Mouse (Mus musculus) forebrain, embryonic 12.5 days (tissue): ENCODE measurements around the gene Ndufa3. TPM values are rescaled to one million over a fixed set of nuclear protein-coding genes. Genes with fewer than 3 reads are reported as not detected.
A peak's percentile ranks its signal among the peaks of the same experiment; 100 is the strongest.
"Not testable (repeated sequence)": the region's sequence is repeated elsewhere in the genome, so short reads cannot be mapped to it uniquely, and the experiment has no call there.

Experiments
- ATAC-seq: fragments of 200-750 bp; cut with Nextera tagmentation; 2 replicates; pipeline ENCODE4 v1.8.0; 2017; ENCODE audit warnings: moderate TSS enrichment; ENCODE audit not compliant: low FRiP score
- H3K27ac ChIP-seq: fragments of 300-500 bp; sonication (generic); 2 replicates; pipeline ENCODE4 v1.5.1; 2016; ENCODE audit warnings: mild to moderate bottlenecking
- H3K27me3 ChIP-seq: fragments of 300-500 bp; sonication (generic); 2 replicates; pipeline ENCODE4 v1.6.1; 2016; ENCODE audit warnings: mild to moderate bottlenecking
- H3K36me3 ChIP-seq: fragments of 300-500 bp; sonication (generic); replicated peaks from 2 replicates; pipeline ENCODE4 v1.6.1; 2016; ENCODE audit warnings: mild to moderate bottlenecking
- H3K4me1 ChIP-seq: fragments of 300-500 bp; sonication (generic); 2 replicates; pipeline ENCODE4 v1.6.1; 2016
- H3K4me2 ChIP-seq: fragments of 300-500 bp; sonication (generic); 2 replicates; pipeline ENCODE4 v1.6.1; 2016; ENCODE audit warnings: mild to moderate bottlenecking, moderate library complexity
- H3K4me3 ChIP-seq: fragments of 300-500 bp; sonication (generic); replicated peaks from 2 replicates; pipeline ENCODE4 v1.5.1; 2016; ENCODE audit warnings: mild to moderate bottlenecking
- H3K9ac ChIP-seq: fragments of 300-500 bp; sonication (generic); 2 replicates; pipeline ENCODE4 v1.6.1; 2016; ENCODE audit warnings: mild to moderate bottlenecking
- H3K9me3 ChIP-seq: fragments of 300-500 bp; sonication (generic); 2 replicates; pipeline ENCODE4 v1.6.1; 2016
- WGBS: fragments of 180-500 bp; shearing (Covaris S2); methylation state at CpG from one replicate; pipeline ENCODE4 v1.1.7; 2016; 5-methylcytosine and 5-hydroxymethylcytosine counted together
- polyA plus RNA-seq: library from polyadenylated mRNA; unstranded; fragments of >200 nt; fragmentation: Nextera tagmentation; extraction: Ambion mirVana; gene quantifications from 2 replicates; pipeline ENCODE4 v1.2.1, GENCODE M21; 2016

Gene Ndufa3
- 304 and 322 TPM in 2 replicates for polyA plus RNA-seq

DNA sequence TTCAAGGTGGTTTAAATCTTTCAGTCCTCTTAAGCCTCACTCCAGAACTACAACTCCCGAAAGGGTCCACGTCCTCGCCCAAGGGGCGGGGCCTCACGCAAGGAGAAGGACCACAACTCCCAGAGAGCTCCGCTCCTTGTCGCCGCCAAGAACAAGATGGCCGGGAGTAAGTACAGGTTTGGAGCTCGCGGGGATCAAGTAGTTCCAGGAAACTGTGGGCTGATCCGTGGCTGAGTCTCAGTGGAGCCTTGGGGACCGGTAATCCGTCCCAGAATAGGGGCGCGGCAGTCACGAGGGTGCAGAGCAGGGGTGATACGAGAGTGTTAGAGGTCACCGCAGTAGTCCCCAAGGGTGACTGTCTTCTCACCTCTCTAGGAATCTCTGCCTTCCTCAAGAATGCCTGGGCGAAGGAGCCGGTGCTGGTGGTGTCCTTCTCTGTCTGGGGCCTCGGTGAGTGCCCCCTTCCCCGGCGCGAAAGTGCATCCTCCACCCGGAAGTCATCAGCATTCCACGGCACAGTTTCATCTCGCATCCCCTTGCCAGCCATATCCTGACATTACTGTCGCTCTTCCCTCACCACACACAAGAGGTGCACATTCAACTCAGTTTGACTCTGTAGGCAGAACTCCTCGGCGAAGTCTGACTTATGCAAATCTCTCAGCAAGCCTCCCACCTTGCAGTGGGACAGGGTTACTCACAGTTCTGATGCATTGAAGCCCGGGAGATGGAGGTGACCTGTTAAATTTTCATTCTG is at the start of gene Ndufa3:
Gene Ndufa3, plus strand, starts transcription at position 132 of the 754 bp plus-strand sequence.
- Histone ChIP-seq H3K4me1 (peaks cover 11% of the 10 kb centered on the region), H3K9me3 (no peaks in the 10 kb centered on the region), H3K4me2 (peak within 1 kb of the TSS; percentile 76), H3K36me3 (peaks cover 28% of the 10 kb centered on the region), H3K27ac (peak within 1 kb of the TSS; percentile 42; the same call in 1 of the 2 replicates), H3K4me3 (peak within 1 kb of the TSS; percentile 79), H3K27me3 (no peaks in the 10 kb centered on the region), H3K9ac (peak within 1 kb of the TSS; percentile 81)
- ATAC-seq: peak; percentile 96
- 2% methylated on average over 32 of the region's 32 CpGs for WGBS

DNA sequence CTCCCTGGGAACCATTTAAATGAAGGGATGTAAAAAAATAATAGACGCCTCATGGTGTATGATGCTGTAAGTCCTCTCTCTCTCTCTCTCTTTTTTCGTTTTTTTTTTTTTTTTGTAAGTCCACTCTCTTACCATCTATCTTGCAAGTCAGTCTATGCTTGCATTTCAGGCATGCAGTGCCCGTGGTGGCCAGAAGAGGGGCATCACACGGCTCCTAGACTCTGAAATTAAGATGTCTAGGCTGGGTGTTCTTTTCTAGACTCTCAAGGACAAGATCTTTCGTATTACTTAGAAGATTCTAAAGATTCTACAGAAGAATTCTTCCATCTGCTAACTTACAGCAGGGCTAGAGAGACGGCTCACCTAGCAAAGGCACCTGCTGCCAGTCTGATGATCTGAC is 47.4 kb upstream of the Ndufa3 start:
- H3K9ac ChIP-seq: no peak overlapping the region
- ATAC-seq: no peak
- 66% methylated on average over 6 of the region's 6 CpGs for WGBS

DNA sequence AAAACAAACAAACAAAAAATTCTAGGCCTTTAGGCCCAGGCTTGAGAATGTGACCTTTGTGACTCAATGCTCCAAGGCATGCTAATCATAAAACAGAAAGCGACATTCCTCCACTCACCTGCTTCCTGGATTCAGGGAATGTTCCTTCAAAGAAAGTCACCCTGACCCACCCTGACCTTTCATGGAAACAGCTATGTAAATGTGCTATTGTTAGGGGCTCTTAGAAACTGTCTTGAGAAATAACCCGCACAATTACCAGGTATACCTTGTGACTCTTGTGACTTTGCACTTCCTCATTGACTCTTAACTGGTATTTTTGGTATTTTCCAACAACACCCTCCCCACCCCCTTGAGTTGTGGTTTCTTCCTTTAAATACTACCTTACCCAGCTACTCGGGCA is 46.6 kb upstream of the Ndufa3 start:
- H3K9me3 ChIP-seq, H3K4me2 ChIP-seq, ATAC-seq, H3K27ac ChIP-seq, H3K4me3 ChIP-seq, H3K9ac ChIP-seq, H3K36me3 ChIP-seq, H3K27me3 ChIP-seq, H3K4me1 ChIP-seq: not testable (repeated sequence)
- 98% methylated on average over 3 of the region's 3 CpGs for WGBS

More for the DNA sequence above, 47.4 kb upstream of the Ndufa3 start:
- no peaks in the 10 kb centered on the region for H3K4me1 ChIP-seq
- no peak overlapping the region for H3K4me2 ChIP-seq
- H3K27ac ChIP-seq: no peak overlapping the region
- no peaks in the 10 kb centered on the region for H3K27me3 ChIP-seq
- H3K4me3 ChIP-seq: no peak overlapping the region
- H3K9me3 ChIP-seq: no peaks in the 10 kb centered on the region
- no peaks in the 10 kb centered on the region for H3K36me3 ChIP-seq

DNA sequence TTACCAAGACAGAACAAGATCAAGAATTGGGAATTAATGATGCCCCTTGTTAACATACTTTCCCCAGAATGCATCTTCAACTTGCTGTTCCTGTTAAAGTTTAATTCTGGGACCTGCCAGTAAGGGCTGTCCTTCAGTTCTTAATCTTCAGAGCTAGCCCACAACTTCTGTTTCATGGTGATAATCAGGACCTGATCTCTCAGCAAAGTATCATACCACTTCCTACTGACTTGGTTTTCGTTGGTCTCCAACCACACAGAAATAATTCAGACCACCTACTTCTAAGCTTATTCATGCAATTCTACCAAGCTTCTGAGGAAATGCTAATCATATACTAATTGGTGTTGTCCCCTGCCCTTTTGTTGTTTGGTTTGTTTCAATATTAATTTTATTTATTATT is 45.3 kb upstream of the Ndufa3 start:
- no peak overlapping the region for H3K27ac ChIP-seq
- WGBS: 84% methylated on average over 1 of the region's 1 CpGs
- no peaks in the 10 kb centered on the region for H3K27me3 ChIP-seq
- H3K9ac ChIP-seq: no peak overlapping the region
- H3K4me1 ChIP-seq: no peaks in the 10 kb centered on the region
- no peaks in the 10 kb centered on the region for H3K9me3 ChIP-seq
- no peak overlapping the region for H3K4me3 ChIP-seq
- H3K36me3 ChIP-seq: no peaks in the 10 kb centered on the region
- H3K4me2 ChIP-seq: no peak overlapping the region
- ATAC-seq: no peak

DNA sequence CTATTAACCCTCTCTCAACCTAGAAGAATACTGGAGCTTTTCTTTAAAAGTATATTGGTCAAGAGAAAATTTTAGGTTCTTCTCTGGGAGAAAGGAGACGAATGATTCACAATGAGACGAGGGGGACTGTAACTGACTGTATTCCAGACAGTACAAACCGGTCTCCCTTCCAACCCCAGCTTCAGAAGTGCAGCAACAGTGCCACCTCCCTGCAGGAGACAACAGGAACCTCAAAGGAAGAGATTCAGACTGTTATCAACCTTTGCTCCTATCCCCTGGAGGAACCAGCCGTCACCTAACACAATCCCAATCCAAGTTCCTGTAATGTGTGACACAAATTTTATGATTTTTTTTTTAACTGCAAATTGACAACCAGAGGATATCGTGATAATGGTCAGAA is 43.0 kb upstream of the Ndufa3 start:
- Histone ChIP-seq H3K9ac (no peak overlapping the region), H3K27ac (no peak overlapping the region), H3K4me2 (no peak overlapping the region), H3K9me3 (no peaks in the 10 kb centered on the region), H3K36me3 (no peaks in the 10 kb centered on the region), H3K27me3 (no peaks in the 10 kb centered on the region), H3K4me3 (no peak overlapping the region), H3K4me1 (no peaks in the 10 kb centered on the region)
- 74% methylated on average over 5 of the region's 5 CpGs for WGBS
- ATAC-seq: no peak

DNA sequence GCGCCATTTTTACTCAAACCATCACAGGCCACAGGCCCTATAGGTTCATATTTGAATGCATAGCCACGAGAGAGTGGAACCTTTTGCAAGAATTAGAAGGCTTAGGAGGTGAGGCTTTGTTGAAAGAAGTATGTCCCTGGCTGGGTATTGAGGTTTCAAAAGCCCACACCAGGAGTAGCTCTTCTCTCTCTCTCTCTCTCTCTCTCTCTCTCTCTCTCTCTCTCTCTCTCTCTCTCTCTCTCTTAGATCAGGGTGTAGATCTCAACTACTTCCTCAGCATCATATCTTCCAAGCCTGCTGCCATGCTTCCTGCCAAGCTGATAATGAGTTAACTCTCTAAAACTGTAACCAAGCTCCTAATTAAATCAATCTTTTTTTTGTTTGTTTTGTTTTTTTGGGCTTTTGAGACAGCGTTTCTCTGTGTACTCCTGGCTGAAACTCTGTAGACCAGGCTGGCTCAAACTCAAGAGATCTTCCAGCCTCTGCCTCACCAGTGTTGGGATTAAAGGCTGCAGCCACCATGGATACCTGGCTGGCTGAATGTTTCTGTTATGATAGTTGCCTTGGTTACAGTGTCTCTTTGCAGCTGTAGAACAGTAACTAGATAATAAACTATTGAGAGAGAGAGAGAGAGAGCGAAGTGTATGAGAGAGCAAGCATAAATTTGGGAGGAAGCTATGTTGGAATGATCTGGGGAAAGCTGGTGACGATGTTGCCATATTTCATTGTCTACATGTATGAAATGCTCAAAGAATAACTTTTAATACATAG is 40.6 kb upstream of the Ndufa3 start:
- Histone ChIP-seq H3K27me3 (no peaks in the 10 kb centered on the region), H3K36me3 (no peaks in the 10 kb centered on the region), H3K4me2 (no peak overlapping the region), H3K4me3 (no peak overlapping the region), H3K27ac (no peak overlapping the region), H3K9ac (no peak overlapping the region), H3K9me3 (no peaks in the 10 kb centered on the region), H3K4me1 (no peaks in the 10 kb centered on the region)
- 85% methylated on average over 5 of the region's 5 CpGs for WGBS
- ATAC-seq: no peak

DNA sequence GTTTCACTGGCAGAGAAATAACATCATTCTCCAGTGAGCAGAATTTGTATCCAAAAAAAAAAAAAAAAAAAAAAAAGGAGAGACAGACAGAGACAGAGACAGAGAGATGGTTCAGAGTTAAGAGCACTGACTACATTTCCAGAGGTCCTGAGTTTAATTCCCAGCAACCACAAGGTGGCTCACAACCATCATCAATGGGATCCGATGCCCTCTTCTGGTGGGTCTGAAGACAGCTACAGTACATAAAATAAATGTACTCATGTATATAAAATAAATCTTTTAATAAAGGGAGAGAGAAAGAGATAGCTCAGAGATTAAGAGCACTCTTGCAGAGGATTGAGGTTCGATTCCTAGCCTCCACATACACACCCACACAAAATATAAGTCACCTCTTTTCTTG is 39.0 kb upstream of the Ndufa3 start:
- H3K9me3 ChIP-seq: no peaks in the 10 kb centered on the region
- H3K4me2 ChIP-seq: no peak overlapping the region
- 79% methylated on average over 2 of the region's 2 CpGs for WGBS
- no peak for ATAC-seq
- no peak overlapping the region for H3K27ac ChIP-seq
- H3K4me1 ChIP-seq: no peaks in the 10 kb centered on the region
- no peak overlapping the region for H3K9ac ChIP-seq
- H3K27me3 ChIP-seq: no peaks in the 10 kb centered on the region
- no peaks in the 10 kb centered on the region for H3K36me3 ChIP-seq
- no peak overlapping the region for H3K4me3 ChIP-seq

DNA sequence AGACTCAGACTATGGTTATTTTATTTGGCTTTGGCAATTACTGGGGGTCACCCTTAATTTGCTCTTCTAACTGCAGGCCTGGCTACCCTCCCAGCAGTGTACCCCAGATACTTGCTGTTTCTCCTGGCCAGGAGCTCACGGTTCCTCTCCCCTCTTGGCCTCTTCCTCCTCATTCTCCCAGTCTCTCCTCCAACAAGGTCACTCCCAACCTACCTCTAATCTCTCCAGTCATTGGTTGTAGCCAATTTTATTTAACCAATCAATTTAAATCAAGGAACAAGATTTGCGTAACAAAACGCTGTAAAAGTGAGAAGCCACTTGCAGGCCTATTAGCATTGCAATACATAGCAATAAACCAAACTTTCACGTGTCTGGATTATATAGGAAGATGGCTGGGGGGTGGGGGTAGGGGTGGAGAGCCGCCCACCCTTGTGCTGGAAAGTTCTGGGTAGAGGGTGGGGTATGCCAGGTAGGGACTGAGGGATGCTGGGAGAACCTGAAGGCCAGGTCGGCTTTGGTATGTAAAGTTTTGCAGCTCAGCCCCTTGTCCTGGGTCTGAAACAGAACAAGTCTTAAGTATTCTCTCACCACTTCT is 38.1 kb upstream of the Ndufa3 start:
- H3K27me3 ChIP-seq: no peaks in the 10 kb centered on the region
- no peak overlapping the region for H3K4me3 ChIP-seq
- H3K27ac ChIP-seq: no peak overlapping the region
- WGBS: 79% methylated on average over 6 of the region's 6 CpGs
- H3K36me3 ChIP-seq: no peaks in the 10 kb centered on the region
- H3K4me1 ChIP-seq: no peaks in the 10 kb centered on the region
- ATAC-seq: no peak
- no peak overlapping the region for H3K9ac ChIP-seq
- no peak overlapping the region for H3K4me2 ChIP-seq
- H3K9me3 ChIP-seq: no peaks in the 10 kb centered on the region

DNA sequence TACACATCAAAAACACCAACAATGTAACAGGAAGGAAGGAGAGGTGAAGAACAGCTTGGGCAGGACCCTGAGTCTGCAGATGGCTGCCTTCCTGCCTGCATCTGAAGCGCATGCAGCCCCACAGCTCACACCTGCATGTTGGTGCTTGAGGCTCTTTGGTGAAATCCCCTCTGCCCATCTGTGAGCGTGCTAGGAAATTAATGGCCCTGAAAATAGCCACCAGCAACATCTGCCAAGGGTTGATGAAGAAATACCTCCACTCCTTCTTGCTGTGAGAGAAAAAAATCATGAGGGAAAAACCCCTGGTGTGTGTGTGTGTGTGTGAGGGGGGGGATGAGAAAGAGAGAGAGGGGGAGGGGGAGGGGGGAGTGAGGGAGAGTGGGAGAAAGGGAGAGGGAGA is 37.1 kb upstream of the Ndufa3 start:
- H3K4me2 ChIP-seq: no peak overlapping the region
- H3K36me3 ChIP-seq: no peaks in the 10 kb centered on the region
- ATAC-seq: no peak
- no peak overlapping the region for H3K4me3 ChIP-seq
- 67% methylated on average over 2 of the region's 2 CpGs for whole genome bisulfite sequencing
- no peaks in the 10 kb centered on the region for H3K4me1 ChIP-seq
- H3K27me3 ChIP-seq: no peaks in the 10 kb centered on the region
- no peaks in the 10 kb centered on the region for H3K9me3 ChIP-seq
- H3K27ac ChIP-seq: no peak overlapping the region
- no peak overlapping the region for H3K9ac ChIP-seq

DNA sequence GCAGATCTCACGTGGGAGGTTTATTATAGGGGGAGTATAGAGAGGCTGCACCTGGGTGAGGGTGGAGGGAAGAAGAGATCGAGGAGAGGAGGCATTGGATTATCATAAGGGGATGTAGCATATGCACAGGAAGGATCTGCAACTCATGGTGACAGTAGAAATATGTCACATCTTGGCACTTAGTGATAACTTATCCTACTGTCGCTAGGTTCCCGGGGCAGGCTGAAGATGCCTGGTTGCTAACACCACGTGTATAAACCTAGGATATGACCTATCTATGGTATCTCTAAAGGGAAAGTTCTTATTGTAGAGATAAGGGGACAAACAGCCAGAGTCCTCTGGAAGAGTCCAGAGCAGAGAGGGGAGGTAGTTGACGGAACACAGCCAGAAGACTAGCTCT is 31.4 kb upstream of the Ndufa3 start:
- Histone ChIP-seq H3K27ac (no peak overlapping the region), H3K27me3 (no peaks in the 10 kb centered on the region), H3K9me3 (no peaks in the 10 kb centered on the region), H3K9ac (no peak overlapping the region), H3K4me2 (no peak overlapping the region), H3K36me3 (no peaks in the 10 kb centered on the region), H3K4me1 (no peaks in the 10 kb centered on the region; the same call in 1 of the 2 replicates), H3K4me3 (no peak overlapping the region)
- ATAC-seq: no peak
- 14% methylated on average over 6 of the region's 6 CpGs for WGBS

DNA sequence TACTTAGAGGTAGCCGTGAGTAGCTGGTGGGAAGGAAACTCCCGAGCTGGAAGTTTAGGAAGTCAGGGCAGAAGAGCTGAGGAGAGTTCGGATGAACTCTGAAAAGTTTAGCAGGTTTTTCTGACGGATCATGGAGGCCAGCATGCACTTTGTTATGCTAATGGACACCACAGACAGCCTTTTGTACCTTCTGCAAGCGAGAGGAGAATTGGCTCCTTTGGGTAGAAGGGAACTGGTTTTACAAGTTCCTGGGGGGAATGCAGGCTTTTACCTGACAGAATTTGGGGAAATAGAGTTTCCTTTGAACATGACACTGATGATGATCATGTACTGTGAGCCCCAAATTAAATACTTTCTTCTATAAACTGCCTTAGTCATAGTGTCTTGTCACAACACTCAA is 30.9 kb upstream of the Ndufa3 start:
- Histone ChIP-seq H3K4me2 (no peak overlapping the region), H3K9ac (no peak overlapping the region), H3K27me3 (no peaks in the 10 kb centered on the region), H3K9me3 (no peaks in the 10 kb centered on the region), H3K36me3 (no peaks in the 10 kb centered on the region), H3K4me3 (no peak overlapping the region), H3K4me1 (no peaks in the 10 kb centered on the region; the same call in 1 of the 2 replicates), H3K27ac (no peak overlapping the region)
- ATAC-seq: no peak
- WGBS: 4% methylated on average over 5 of the region's 5 CpGs

DNA sequence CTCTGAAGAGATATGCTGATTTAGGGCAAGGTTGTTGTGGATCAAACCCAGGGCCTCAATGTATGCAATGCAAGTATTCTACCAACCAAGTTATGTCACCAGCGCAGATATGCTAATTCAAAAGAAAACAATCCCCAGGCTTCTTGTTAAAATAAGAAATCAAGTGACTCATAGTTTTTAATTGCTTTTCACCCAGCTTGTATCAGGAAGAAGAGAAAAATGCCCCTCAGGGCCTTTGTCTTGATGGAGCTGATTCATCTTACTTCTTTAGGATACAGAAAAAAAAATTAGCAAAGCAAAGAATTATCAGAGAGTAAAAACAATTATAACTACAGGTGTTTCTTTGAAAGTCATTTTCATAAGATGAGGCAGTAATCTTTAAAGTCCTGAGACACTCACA is 29.9 kb upstream of the Ndufa3 start:
- Histone ChIP-seq H3K9me3 (no peaks in the 10 kb centered on the region), H3K27ac (no peak overlapping the region), H3K27me3 (no peaks in the 10 kb centered on the region), H3K4me3 (no peak overlapping the region), H3K4me2 (no peak overlapping the region), H3K9ac (no peak overlapping the region), H3K36me3 (no peaks in the 10 kb centered on the region), H3K4me1 (no peaks in the 10 kb centered on the region; the same call in 1 of the 2 replicates)
- 68% methylated on average over 1 of the region's 1 CpGs for WGBS
- ATAC-seq: no peak
